Mouse (Mus musculus) CD8-positive naive resting alpha-beta T cell, adult 2 months (primary cell): Measurements from ENCODE around the gene Gm49333.
"Not testable (repeated sequence)": the region's sequence is repeated elsewhere in the genome, so short reads cannot be mapped to it uniquely, and the experiment has no call there.

Source experiments
- DNase-seq, 2 experiments: peaks; one replicate each; pipeline ENCODE4 v3.0.0; 2022; ENCODE audit warnings: low read depth in 2 of 2, low spot score in 2 of 2

Gene Gm49333

GRCm38 (mm10) chr16:20623211-20623610, 11.8 kb downstream of the Gm49333 start:
- DNase-seq = no peak

- DNase-seq = no peak
Measured at GRCm38 (mm10) chr16:20628871-20629391, 17.5 kb downstream of the Gm49333 start.

GRCm38 (mm10) chr16:20629731-20630634, 18.6 kb downstream of the Gm49333 start, which contains the start of gene Ece2:
Gene Ece2, plus strand, starts transcription at chr16:20629828.
- no peak for DNase-seq

- no peak for DNase-seq
Measured at GRCm38 (mm10) chr16:20637410-20637809, 26.0 kb downstream of the Gm49333 start.

GRCm38 (mm10) chr16:20638367-20638766, 27.0 kb downstream of the Gm49333 start:
- DNase-seq = no peak

GRCm38 (mm10) chr16:20642161-20642560, 30.8 kb downstream of the Gm49333 start:
- peak; percentile 14 to 32 for DNase-seq

GRCm38 (mm10) chr16:20643911-20644310, 32.5 kb downstream of the Gm49333 start:
- DNase-seq = no peak

- DNase-seq = peak; percentile 86 to 90
Measured at GRCm38 (mm10) chr16:20651076-20651946, 39.9 kb downstream of the Gm49333 start, which contains the start of gene Psmd2. Gene Psmd2, plus strand, starts transcription at chr16:20651652.

GRCm38 (mm10) chr16:20651947-20652310, 40.5 kb downstream of the Gm49333 start:
- no peak for DNase-seq

- DNase-seq = no peak
Measured at GRCm38 (mm10) chr16:20653315-20653714, 41.9 kb downstream of the Gm49333 start.

GRCm38 (mm10) chr16:20657661-20658060, 46.3 kb downstream of the Gm49333 start:
- DNase-seq = no peak

GRCm38 (mm10) chr16:20668013-20668412, 56.6 kb downstream of the Gm49333 start, which contains the start of gene Eif4g1:
Gene Eif4g1, plus strand, starts transcription at chr16:20668313.
- not testable (repeated sequence) for DNase-seq

- no peak for DNase-seq
Measured at GRCm38 (mm10) chr16:20670291-20670690, 58.9 kb downstream of the Gm49333 start.

GRCm38 (mm10) chr16:20671886-20672285, 60.5 kb downstream of the Gm49333 start:
- DNase-seq = no peak

- DNase-seq = peak; percentile 91 to 92
Measured at GRCm38 (mm10) chr16:20672500-20672902, 61.1 kb downstream of the Gm49333 start.

- DNase-seq = peak; percentile 22 to 42
Measured at GRCm38 (mm10) chr16:20672965-20673705, 61.7 kb downstream of the Gm49333 start.

- peak in 1 of 2 experiments; percentile 19 for DNase-seq
Measured at GRCm38 (mm10) chr16:20673706-20674303, 62.4 kb downstream of the Gm49333 start.

GRCm38 (mm10) chr16:20675213-20675612, 63.8 kb downstream of the Gm49333 start:
- DNase-seq = no peak

- DNase-seq = no peak
Measured at GRCm38 (mm10) chr16:20676702-20677101, 65.3 kb downstream of the Gm49333 start.

GRCm38 (mm10) chr16:20677380-20677779, 66.0 kb downstream of the Gm49333 start:
- no peak for DNase-seq
